ENCODE assay signal across 7 mouse cellular contexts in the genomic region with DNA sequence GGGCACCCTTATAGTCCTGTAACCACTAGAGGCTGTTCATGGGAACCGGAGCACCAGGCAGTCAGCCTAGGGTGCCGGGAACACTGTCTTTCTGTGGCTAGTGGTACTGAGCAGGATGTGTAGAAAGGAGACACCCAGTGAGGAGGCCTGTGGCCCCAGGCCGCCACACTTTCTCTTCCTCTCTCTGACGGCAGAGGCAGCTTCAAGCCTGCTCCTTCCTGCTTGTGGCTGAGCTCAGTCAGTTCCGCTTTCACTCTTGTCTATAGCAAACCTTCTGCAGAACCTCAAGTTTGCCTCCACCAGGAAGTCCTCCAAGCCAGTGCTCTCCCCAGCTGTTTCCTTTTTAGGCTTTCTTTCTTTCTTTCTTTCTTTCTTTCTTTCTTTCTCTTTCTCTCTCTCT.
DNase-seq lines count a peak whose midpoint lies in the region; ATAC-seq lines count a peak whose summit lies in the region.

No protein-coding gene starts in this region.

- peaks cover 13% of the 10 kb centered on the region; the same call in 1 of the 2 replicates for H3K4me1 ChIP-seq in intestine, embryonic 15.5 days (replicated peaks)

- H3K27me3 ChIP-seq in intestine, embryonic 15.5 days (replicated peaks) = no peaks in the 10 kb centered on the region

- ATAC-seq in common myeloid progenitor, adult 5-6 weeks (replicated peaks; ENCODE audit: low read depth, poor library complexity, severe bottlenecking) = peak; percentile 98
- ATAC-seq in megakaryocyte, adult 5-6 weeks (ENCODE audit: poor library complexity, severe bottlenecking) = peak; percentile 98
- no peak for ATAC-seq in erythroblast, adult 5-6 weeks (replicated peaks; ENCODE audit: low FRiP score, poor library complexity, severe bottlenecking)
- ATAC-seq in intestine, embryonic 15.5 days = no peak

- H3K36me3 ChIP-seq in intestine, embryonic 15.5 days = no peaks in the 10 kb centered on the region

- H3K4me3 ChIP-seq in intestine, embryonic 15.5 days (replicated peaks) = no peak overlapping the region

- no peak overlapping the region for H3K27ac ChIP-seq in intestine, embryonic 15.5 days

- 78% methylated on average over 5 of the region's 5 CpGs for WGBS in intestine, embryonic 15.5 days

- intact Hi-C loops in left cerebral cortex, postnatal 25 days (cut with DNase I) = no loop called here

- DNase-seq in left cerebral cortex, postnatal 25 days (ENCODE audit: low spot score in 2 of 2) = peak; percentile 26 to 47
- DNase-seq in left cerebral cortex, adult 18-20 months (ENCODE audit: low spot score in 2 of 2) = no peak
- DNase-seq in thymus, postnatal 25 days = peak; percentile 85

- H3K9ac ChIP-seq in intestine, embryonic 15.5 days = no peak overlapping the region

- H3K4me2 ChIP-seq in intestine, embryonic 15.5 days (replicated peaks) = no peak overlapping the region

- no peaks in the 10 kb centered on the region for H3K9me3 ChIP-seq in intestine, embryonic 15.5 days

Comparison
In these comparisons a context has a peak if more than half of its experiments do, and no peak if none do; other contexts are left out.
1. DNase-seq: peak in left cerebral cortex, postnatal 25 days (2 of 2) and thymus, postnatal 25 days (single experiment); none in left cerebral cortex, adult 18-20 months (0 of 2).
2. ATAC-seq: peak in common myeloid progenitor, adult 5-6 weeks (single experiment) and megakaryocyte, adult 5-6 weeks (single experiment); none in erythroblast, adult 5-6 weeks (single experiment) and intestine, embryonic 15.5 days (single experiment).